Mouse (Mus musculus) layer of hippocampus, adult 8-10 months (tissue): ENCODE results near the gene Sept9. TPM values are rescaled to one million over a fixed set of nuclear protein-coding genes. Genes with fewer than 3 reads are reported as not detected.

ENCODE experiments used
- DNase-seq, 2 experiments: peaks; one replicate each; pipeline ENCODE4 v3.0.0; 2022; ENCODE audit warnings: low spot score in 2 of 2
- total RNA-seq, 4 experiments: library from RNA; stranded (reverse); gene quantifications; 2 replicates each; pipeline ENCODE4 v1.2.4; 2022

Sept9 gene
- total RNA-seq, 4 experiments from 2014 or later: 99.5 to 109 (median 104) TPM

DNA sequence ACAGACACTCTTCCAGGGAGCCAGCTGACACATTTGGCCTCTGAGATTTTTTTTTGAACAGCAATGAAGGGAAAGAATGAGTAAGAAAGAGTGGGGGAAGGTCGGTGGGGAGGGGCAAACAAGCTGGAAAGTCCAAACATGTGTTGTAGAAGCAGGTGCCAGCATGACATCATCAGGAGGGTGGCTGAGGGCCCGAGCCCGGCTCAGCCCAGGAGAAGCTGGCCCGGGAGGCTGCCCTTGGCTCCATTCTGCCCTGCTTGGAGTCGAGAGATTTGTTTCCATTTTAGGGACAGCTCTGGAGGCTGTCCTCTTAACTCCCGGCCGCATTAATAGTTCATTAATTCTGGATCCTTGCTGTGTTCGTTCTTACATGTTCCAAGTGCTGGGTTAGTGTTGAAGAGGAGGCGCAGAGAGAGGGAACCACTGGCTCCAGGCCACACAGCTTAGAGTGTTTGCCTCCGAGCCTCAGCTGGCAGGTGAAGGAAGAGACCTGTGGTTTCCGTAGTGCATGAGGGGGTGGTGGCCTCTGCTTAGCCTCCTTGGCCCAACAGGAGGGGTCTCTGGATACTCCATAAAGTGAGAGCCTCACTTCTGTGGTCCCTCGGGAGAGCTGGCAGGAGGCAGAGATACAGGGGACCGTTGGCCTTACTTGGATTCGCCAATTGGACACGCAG is 111.8 kb downstream of the Sept9 start:
- peak in 1 of 2 experiments; percentile 47 for DNase-seq

DNA sequence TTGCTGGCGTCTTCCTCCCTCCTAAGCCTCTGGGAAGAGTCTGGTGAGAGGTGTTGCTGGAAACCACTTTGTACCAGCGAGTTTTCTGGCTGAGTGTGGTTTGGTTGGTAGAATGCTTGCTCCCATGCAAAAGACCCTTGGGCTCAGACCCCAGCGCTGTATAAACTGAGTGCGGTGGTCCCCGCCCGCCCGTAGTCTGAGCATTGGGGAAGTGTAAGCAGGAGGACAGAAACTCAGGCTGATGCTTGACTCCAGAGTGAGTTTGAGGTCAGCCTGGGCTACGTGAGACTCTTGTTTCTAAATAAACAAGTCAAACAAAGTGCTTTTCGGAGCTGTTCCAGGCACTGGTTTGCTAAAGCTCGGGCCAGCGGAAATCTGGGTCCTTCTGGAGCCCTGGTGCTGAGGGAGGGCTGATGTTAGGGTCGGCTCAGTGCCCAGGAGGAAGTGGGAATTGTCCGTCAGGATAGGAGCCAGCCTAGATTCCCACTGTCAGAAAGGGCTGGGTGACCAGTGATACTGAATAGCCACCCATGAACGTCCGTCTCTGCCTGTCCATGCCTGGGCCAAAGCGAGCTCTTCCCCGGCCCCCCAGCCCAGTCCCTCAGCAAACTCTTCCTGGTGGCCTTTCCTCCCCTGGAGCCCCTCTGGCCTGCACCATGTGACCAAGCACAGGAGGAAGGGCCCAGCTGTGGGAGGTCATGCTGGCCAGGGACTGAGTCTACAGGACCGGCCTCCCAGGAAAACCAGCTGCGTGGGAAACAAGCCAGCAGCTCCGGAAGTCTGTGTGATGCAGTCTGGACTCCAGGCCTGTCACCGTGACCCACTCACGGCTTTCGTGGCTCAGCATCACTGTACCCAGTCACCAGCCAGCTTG is 112.8 kb downstream of the Sept9 start:
- peak in 1 of 2 experiments; percentile 38 for DNase-seq

DNA sequence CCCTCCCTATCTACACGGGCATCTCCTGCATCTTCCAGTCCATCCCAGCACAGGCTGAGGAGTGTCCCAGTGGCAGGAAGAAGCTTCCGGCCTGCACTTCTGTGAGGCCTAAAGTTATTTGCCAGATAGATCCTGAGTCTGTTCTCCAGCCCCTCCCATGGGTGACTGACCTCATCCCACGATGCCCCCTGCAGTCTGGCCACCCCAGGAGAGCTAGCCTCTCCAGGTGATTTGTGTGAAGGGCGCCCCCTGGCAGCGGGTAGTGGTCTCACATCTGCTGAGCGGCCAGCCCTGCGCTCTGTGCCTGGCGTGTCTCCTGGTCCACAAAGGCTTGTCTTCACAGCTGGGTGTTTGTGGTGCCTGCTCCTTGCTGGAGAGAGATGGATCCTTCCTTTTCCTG is 113.5 kb downstream of the Sept9 start:
- no peak for DNase-seq

DNA sequence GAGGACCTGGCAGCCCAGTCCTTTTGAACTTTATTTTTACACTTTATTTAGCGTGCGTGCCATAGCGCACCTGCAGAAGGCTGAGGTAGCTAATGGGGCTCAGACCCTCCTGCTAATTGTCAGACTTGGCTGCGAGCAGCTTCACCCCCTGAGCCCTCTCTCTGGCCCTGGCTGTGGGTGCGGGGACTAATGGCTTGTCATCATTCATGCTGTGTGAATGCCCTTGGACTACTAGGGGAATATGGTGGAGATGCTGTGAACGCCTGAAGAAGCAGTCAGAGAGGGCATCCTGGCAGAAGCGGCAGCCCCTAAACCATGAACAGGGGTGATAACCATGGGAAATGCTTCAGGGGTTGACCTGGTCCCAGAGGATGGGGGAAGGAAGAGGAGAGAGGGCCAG is 114.0 kb downstream of the Sept9 start:
- no peak for DNase-seq

DNA sequence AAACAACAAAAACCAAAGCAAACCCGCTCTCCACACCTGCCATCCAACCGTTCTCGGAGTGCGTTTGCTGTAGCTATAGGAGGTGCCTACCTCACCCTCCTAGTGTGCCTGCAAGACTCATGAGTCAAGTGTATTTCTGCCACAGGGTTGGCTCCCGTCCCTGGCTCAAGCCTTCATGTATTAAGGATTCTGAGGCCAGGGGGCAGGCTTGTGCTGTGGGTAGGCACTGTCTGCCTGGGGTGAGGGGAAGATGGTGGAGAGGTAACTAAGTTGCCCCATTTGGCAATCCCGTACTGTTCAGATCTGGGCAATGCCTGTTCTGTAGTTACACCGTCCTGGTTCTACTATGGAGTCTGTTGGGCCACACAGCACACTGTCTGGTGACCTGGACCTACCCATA is 114.6 kb downstream of the Sept9 start:
- no peak for DNase-seq

- DNase-seq: no peak
These were observed 115.1 kb downstream of the Sept9 start for GRCm38 (mm10) chr11:117314520-117314919.

- peak in 1 of 2 experiments; percentile 42 for DNase-seq
These were observed 115.8 kb downstream of the Sept9 start for GRCm38 (mm10) chr11:117315309-117315708.

GRCm38 (mm10) chr11:117316441-117317331 is 117.2 kb downstream of the Sept9 start:
- DNase-seq: no peak

DNA sequence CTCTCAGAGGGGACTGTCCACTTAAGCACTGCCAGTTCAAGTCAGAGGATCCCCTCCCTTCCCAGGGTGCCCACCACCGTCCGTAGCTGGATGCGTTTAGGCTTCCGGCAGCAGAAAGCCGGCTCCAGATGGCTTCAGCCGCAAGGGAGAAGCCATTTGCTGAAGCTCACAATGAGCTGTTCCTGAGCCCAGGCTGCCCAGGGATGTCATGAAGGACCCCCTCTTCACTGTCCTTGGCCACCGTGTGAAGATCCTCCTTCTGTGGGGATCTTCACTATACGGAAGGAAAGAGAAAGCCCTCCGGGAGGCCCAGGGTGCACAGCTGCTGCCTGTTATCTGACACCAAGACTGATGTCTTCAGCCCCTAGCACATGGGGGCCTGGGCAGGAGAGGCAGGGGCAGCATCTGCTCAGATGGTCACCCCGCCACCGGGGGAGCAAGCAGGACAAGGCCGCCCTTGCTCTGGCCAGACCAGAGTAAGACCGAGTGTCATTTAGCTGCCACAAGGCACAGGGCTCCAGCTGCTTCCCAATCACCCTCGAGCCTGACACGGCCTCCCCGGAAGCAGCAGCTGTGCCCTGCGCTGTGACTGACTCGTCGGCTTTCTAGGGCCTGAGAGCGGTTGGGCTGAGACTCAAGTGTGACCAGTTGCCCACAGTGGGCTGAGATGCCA is 118.1 kb downstream of the Sept9 start:
- peak in 1 of 2 experiments; percentile 40 for DNase-seq

GRCm38 (mm10) chr11:117318202-117318601 is 118.7 kb downstream of the Sept9 start:
- no peak for DNase-seq

GRCm38 (mm10) chr11:117318731-117319542 is 119.5 kb downstream of the Sept9 start:
- no peak for DNase-seq

DNA sequence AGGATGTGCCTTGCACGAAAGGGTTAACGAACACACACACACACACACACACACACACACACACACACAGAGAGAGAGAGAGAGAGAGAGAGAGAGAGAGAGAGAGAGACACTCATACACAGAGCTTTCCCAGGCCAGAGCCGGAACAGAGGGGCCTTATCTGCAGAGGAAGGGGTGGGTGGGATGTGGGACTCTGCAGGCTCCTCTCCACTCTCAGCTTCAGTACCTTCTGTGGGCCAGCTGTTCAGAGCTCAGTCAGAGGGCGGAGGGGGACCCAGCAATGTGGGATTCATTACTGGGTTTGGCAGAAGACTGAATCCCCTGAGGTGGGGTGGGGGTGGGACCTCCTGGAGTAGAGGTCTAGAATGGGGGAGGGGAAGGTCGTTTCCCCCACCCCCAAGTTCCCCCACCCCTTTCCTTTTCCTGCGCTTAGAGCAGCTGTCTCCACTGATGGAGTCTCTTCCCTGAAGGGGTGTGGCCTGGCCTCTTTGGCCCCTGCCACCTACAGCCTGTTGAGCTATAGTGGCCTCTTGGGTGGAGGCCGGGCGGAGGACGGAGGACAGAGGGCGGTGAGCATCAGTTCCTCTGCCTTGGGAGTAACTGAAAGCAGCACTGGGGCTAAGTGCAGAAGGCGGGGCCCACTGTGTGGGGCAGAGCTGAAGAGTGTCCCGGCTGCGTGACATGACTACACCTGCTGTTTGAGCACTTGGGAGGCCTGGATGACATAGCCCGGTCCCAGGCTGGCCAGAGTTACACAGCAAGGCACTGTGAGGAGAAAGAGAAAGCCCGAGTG is 120.3 kb downstream of the Sept9 start:
- DNase-seq: no peak

GRCm38 (mm10) chr11:117320482-117320881 is 121.0 kb downstream of the Sept9 start:
- DNase-seq: no peak

DNA sequence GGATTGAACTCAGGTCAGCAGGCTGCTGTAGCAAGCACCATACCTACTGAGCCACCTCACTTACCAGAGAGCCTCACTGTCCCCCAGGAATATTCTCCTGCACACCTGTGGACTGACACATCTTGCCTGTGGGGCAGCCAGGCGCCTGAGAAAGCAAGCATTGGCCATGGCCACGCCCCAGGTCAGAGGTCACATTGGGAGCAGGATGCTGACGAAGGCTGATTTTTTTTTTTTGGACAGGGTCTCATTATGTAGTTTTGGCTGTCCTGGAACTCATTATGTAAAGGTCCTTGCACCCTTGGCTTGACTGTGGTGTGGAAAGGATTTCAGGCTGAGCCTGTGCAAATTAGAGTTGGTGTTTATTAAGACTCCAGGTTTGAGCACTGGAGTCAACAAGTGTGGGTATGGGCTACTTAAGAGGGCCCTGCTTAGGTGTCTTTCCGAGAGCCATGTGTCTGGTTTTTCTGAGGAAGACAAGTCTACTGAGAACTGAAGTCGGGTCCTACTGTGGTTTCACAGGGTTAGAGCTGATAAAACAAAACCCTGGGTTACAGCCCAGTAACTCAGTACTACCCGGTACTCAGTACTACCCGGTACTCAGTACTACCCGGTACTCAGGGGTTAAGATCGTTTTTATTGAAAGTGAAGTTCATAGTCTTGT is 122.0 kb downstream of the Sept9 start:
- no peak for DNase-seq

DNA sequence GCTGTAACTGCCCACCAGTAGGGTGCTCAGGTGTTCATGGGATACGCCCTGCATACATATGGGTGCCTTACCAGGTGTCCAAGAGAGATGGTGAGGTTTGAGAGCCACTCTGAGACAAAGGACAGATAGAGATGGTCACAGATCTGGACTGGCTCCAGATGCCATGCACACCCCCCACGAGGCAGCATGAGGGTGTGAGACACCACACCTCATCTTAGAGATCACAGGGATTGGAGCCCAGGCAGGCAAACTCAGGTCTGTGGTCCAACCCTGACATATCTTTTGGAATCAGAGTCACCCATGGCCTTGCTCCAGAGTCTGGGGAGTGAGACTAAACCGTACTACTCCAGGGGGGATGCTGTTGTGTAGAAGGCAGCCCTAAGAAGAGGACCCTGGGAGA is 122.8 kb downstream of the Sept9 start:
- DNase-seq: no peak

GRCm38 (mm10) chr11:117322730-117323579 is 123.5 kb downstream of the Sept9 start:
- DNase-seq: no peak

DNA sequence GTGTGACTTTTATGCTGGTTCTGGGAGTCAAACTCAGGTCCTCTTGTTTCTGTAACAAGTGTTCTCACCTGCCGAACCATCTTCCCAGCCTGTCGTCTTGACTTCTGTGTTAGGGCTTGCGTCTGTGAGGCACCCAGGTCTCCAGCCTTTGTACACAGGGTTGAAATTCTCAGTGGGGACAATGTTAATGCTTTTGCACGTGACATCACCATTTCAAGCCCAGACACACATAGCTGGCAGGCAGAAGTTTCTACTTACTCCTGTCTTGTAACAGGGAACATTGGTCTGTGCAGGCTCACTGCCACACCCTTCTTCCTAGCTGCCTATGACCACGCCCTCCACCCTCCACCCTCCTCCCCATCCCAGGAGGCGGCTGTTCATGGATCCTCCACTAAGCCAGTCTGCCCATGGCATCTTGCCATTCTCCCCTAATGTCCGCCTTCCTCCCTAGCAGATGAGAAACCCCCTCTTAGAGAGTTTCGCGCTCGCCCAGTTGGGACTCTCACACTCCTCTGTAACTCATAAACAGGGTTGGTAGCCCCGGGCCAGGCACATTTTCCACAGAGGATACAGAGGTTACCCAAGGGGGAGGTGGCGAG is 124.6 kb downstream of the Sept9 start:
- no peak for DNase-seq
